Mouse (Mus musculus) embryo, embryonic 9.5 days (tissue): Measurements from ENCODE around the gene Gipc1.

Experiments
- DNase-seq: peaks from one replicate; pipeline ENCODE4 v3.0.0-alpha.2; 2017; ENCODE audit errors: extremely low spot score

The Gipc1 gene

GRCm38 (mm10) chr8:83652030-83652743 is at the start of gene Gipc1:
Gene Gipc1 (plus strand): TSS chr8:83652677.
- peak; percentile 98 for DNase-seq

GRCm38 (mm10) chr8:83607661-83608397 is 44.6 kb upstream of the Gipc1 start, which contains the start of the genes Tecr and Dnajb1:
Gene Tecr (minus strand): TSS chr8:83607971.
Gene Dnajb1 (plus strand): TSS chr8:83608193.
- peak; percentile 99 for DNase-seq

- DNase-seq, result no peak
Measured at GRCm38 (mm10) chr8:83608398-83608829, 44.1 kb upstream of the Gipc1 start.

- DNase-seq, result no peak
Measured at GRCm38 (mm10) chr8:83609086-83609485, 43.4 kb upstream of the Gipc1 start.

GRCm38 (mm10) chr8:83609547-83610180 is 42.8 kb upstream of the Gipc1 start:
- no peak for DNase-seq

- no peak for DNase-seq
Measured at GRCm38 (mm10) chr8:83611921-83612320, 40.6 kb upstream of the Gipc1 start.

- no peak for DNase-seq
Measured at GRCm38 (mm10) chr8:83613695-83614094, 38.8 kb upstream of the Gipc1 start.

- no peak for DNase-seq
Measured at GRCm38 (mm10) chr8:83616625-83617024, 35.9 kb upstream of the Gipc1 start.

- DNase-seq, result no peak
Measured at GRCm38 (mm10) chr8:83617111-83617510, 35.4 kb upstream of the Gipc1 start.

- DNase-seq, result no peak
Measured at GRCm38 (mm10) chr8:83618566-83618965, 33.9 kb upstream of the Gipc1 start.

- DNase-seq, result no peak
Measured at GRCm38 (mm10) chr8:83619568-83620285, 32.8 kb upstream of the Gipc1 start.

- DNase-seq, result no peak
Measured at GRCm38 (mm10) chr8:83621691-83622388, 30.6 kb upstream of the Gipc1 start.

GRCm38 (mm10) chr8:83622389-83622989 is 30.0 kb upstream of the Gipc1 start:
- DNase-seq, result peak; percentile 82

GRCm38 (mm10) chr8:83623549-83623948 is 28.9 kb upstream of the Gipc1 start:
- DNase-seq, result no peak

- DNase-seq, result no peak
Measured at GRCm38 (mm10) chr8:83624739-83625138, 27.7 kb upstream of the Gipc1 start.

GRCm38 (mm10) chr8:83625676-83626299 is 26.7 kb upstream of the Gipc1 start:
- DNase-seq, result no peak

GRCm38 (mm10) chr8:83632083-83632707 is 20.3 kb upstream of the Gipc1 start:
- no peak for DNase-seq

GRCm38 (mm10) chr8:83638856-83639255 is 13.6 kb upstream of the Gipc1 start:
- no peak for DNase-seq

GRCm38 (mm10) chr8:83639649-83640048 is 12.8 kb upstream of the Gipc1 start:
- DNase-seq, result no peak

- DNase-seq, result no peak
Measured at GRCm38 (mm10) chr8:83647511-83647910, 5.0 kb upstream of the Gipc1 start.
